Mouse (Mus musculus) bone marrow, adult 2 months (tissue): ENCODE results near the gene Ntn1. TPM values are rescaled to one million over a fixed set of nuclear protein-coding genes. Genes with fewer than 3 reads are reported as not detected.

Source experiments
- H3K27ac ChIP-seq: fragments of 200-500 bp; 2 replicates; pipeline ENCODE4 v1.5.1; 2012; ENCODE audit warnings: low read depth, mild to moderate bottlenecking, control low read depth, inconsistent platforms, low read length; ENCODE audit not compliant: control insufficient read depth, poor library complexity, insufficient read depth
- H3K4me1 ChIP-seq: fragments of 200-500 bp; 2 replicates; pipeline ENCODE4 v1.6.1; 2011; ENCODE audit warnings: low read length; ENCODE audit not compliant: control insufficient read depth, insufficient read depth
- H3K4me3 ChIP-seq: fragments of 200-500 bp; replicated peaks from 2 replicates; pipeline ENCODE3; 2011; ENCODE audit warnings: mild to moderate bottlenecking, low read depth, low read length, control low read depth; ENCODE audit not compliant: control insufficient read depth
- CTCF ChIP-seq: fragments of 200-500 bp; IDR thresholded peaks from 2 replicates; pipeline ENCODE4 v1.5.1; 2011; ENCODE audit warnings: low read length, control low read depth; ENCODE audit not compliant: control insufficient read depth, insufficient read depth
- POLR2A ChIP-seq: fragments of 200-500 bp; IDR thresholded peaks from 2 replicates; pipeline ENCODE4 v1.6.1; 2011; ENCODE audit warnings: low read depth, mild to moderate bottlenecking, control low read depth, low read length, borderline replicate concordance; ENCODE audit not compliant: control insufficient read depth
- WGBS: fragments of 180-500 bp; shearing (Covaris S2); methylation state at CpG from one replicate; pipeline ENCODE4 v1.1.7; 2018; 5-methylcytosine and 5-hydroxymethylcytosine counted together
- polyA plus RNA-seq: library from polyadenylated mRNA; stranded (reverse); fragments of >200 nt; gene quantifications from 2 replicates; pipeline ENCODE4 v1.2.4, GENCODE M21; 2011; ENCODE audit warnings: low replicate concordance; ENCODE audit not compliant: missing spikeins, insufficient read depth, insufficient read length

The Ntn1 gene
- polyA plus RNA-seq, 1 experiment = 0.72 TPM

- Histone ChIP-seq H3K27ac (no peak overlapping the region), H3K4me3 (no peak overlapping the region), H3K4me1 (no peaks in the 10 kb centered on the region; the same call in 1 of the 2 replicates)
- TF ChIP-seq POLR2A (no peak), CTCF (no peak)
- 59% methylated on average over 1 of the region's 1 CpGs for WGBS
These were observed 12.0 kb downstream of the Ntn1 start for GRCm38 (mm10) chr11:68388655-68389015.

GRCm38 (mm10) chr11:68387971-68388654 lies 12.5 kb downstream of the Ntn1 start:
- Histone ChIP-seq H3K4me3 (no peak overlapping the region), H3K4me1 (no peaks in the 10 kb centered on the region; the same call in 1 of the 2 replicates), H3K27ac (no peak overlapping the region)
- TF ChIP-seq CTCF (no peak), POLR2A (no peak)
- WGBS = 78% methylated on average over 11 of the region's 11 CpGs

GRCm38 (mm10) chr11:68387441-68387760 lies 13.2 kb downstream of the Ntn1 start:
- 74% methylated on average over 4 of the region's 4 CpGs for WGBS
- Histone ChIP-seq H3K27ac (no peak overlapping the region), H3K4me1 (no peaks in the 10 kb centered on the region; the same call in 1 of the 2 replicates), H3K4me3 (peak overlapping the region; percentile 5)
- TF ChIP-seq POLR2A (no peak), CTCF (no peak)

GRCm38 (mm10) chr11:68386589-68387440 lies 13.8 kb downstream of the Ntn1 start:
- no peak overlapping the region; the same call in 1 of the 2 replicates for H3K27ac ChIP-seq
- WGBS = 2% methylated on average over 90 of the region's 90 CpGs
- peak overlapping the region; percentile 51 for H3K4me3 ChIP-seq
- H3K4me1 ChIP-seq = no peaks in the 10 kb centered on the region; the same call in 1 of the 2 replicates
- no peak for TF ChIP-seq POLR2A
- no peak for TF ChIP-seq CTCF

- H3K4me1 ChIP-seq = no peaks in the 10 kb centered on the region; the same call in 1 of the 2 replicates
- WGBS = 2% methylated on average over 68 of the region's 68 CpGs
- peak overlapping the region; percentile 42 for H3K4me3 ChIP-seq
- no peak overlapping the region; the same call in 1 of the 2 replicates for H3K27ac ChIP-seq
- TF ChIP-seq CTCF (no peak), POLR2A (no peak)
These were observed 14.6 kb downstream of the Ntn1 start for GRCm38 (mm10) chr11:68385921-68386588.

GRCm38 (mm10) chr11:68385021-68385821 lies 15.4 kb downstream of the Ntn1 start:
- WGBS = 2% methylated on average over 94 of the region's 94 CpGs
- H3K4me1 ChIP-seq = no peaks in the 10 kb centered on the region; the same call in 1 of the 2 replicates
- 0 out of 2 replicates have a peak, but pooled peaks have one; percentile 2 for TF ChIP-seq POLR2A
- TF ChIP-seq CTCF = no peak
- no peak overlapping the region; the same call in 1 of the 2 replicates for H3K27ac ChIP-seq
- H3K4me3 ChIP-seq = no peak overlapping the region

GRCm38 (mm10) chr11:68384592-68385020 lies 16.0 kb downstream of the Ntn1 start:
- TF ChIP-seq CTCF (no peak), POLR2A (no peak)
- H3K4me3 ChIP-seq = no peak overlapping the region
- no peak overlapping the region; the same call in 1 of the 2 replicates for H3K27ac ChIP-seq
- H3K4me1 ChIP-seq = no peaks in the 10 kb centered on the region; the same call in 1 of the 2 replicates
- WGBS = 5% methylated on average over 27 of the region's 27 CpGs

- H3K4me3 ChIP-seq = no peak overlapping the region
- WGBS = 8% methylated on average over 12 of the region's 12 CpGs
- TF ChIP-seq CTCF (no peak), POLR2A (no peak)
These were observed 16.5 kb downstream of the Ntn1 start for GRCm38 (mm10) chr11:68384131-68384530.

More at GRCm38 (mm10) chr11:68384131-68384530, 16.5 kb downstream of the Ntn1 start:
- H3K27ac ChIP-seq = no peak overlapping the region
- H3K4me1 ChIP-seq = no peaks in the 10 kb centered on the region; the same call in 1 of the 2 replicates
